Mouse (Mus musculus) bone marrow macrophage, adult 2 months (primary cell): Measurements from ENCODE around the gene Dll4.

Source experiments
- CTCF ChIP-seq: IDR thresholded peaks from 2 replicates; pipeline ENCODE4 v1.5.1; 2012; ENCODE audit warnings: low read depth, mild to moderate bottlenecking, low read length, moderate library complexity
- POLR2A ChIP-seq: IDR thresholded peaks from 2 replicates; pipeline ENCODE4 v1.6.1; 2012; ENCODE audit warnings: mild to moderate bottlenecking, low read depth, low read length, borderline replicate concordance

DNA sequence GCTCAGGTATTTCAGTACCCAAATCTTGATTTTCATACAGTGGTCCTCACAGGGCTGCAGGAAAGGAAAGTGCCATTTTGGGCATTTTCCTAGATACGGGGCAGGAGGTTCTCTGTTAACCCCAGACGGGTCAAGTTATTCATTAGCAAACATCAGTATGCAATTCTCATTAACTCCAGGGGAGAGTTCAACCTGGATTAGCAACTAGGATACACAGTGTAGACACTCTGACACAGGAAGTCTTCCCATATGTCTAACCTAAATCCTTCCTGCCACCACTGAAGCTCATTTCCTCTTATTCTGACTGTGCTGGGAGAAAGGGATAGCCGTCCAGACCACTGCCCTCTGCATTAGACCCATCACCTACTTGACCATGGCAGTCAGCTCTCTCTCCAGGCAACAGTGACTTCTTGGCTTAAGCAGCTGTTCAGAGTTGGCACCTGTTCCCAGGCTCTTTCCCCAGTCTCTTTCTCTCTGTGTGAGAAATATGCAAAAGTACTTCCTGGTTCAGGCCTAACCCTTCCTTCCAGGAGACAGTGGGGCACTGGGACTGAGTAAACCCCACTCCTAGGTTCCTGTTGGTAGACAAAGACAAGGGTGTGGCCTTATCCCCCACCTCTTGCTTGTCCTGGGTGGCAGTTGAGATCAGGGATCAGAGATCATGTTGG, 7.4 kb upstream of the Dll4 start:
- TF ChIP-seq CTCF (no peak), POLR2A (no peak)
